Mouse (Mus musculus) ES-E14 (cell line): Measurements from ENCODE around the gene Tcf7.

Experiments used
- CHD2 ChIP-seq: IDR thresholded peaks from 2 replicates; pipeline ENCODE4 v1.6.1; 2014; ENCODE audit warnings: mild to moderate bottlenecking, low read depth, low read length, inconsistent platforms
- HCFC1 ChIP-seq: IDR thresholded peaks from 2 replicates; pipeline ENCODE4 v1.6.1; 2012; ENCODE audit warnings: low read length, inconsistent platforms, borderline replicate concordance; ENCODE audit not compliant: insufficient read depth
- MAFK ChIP-seq: IDR thresholded peaks from 2 replicates; pipeline ENCODE4 v1.6.1; 2014; ENCODE audit warnings: mild to moderate bottlenecking, low read depth, low read length, inconsistent platforms; ENCODE audit not compliant: insufficient read depth
- ZC3H11A ChIP-seq: IDR thresholded peaks from 2 replicates; pipeline ENCODE4 v1.6.1; 2012; ENCODE audit warnings: low read depth, mild to moderate bottlenecking, inconsistent platforms, low read length, borderline replicate concordance
- ZNF384 ChIP-seq: IDR thresholded peaks from 2 replicates; pipeline ENCODE4 v1.6.1; 2012; ENCODE audit warnings: low read depth, low read length, inconsistent platforms

DNA sequence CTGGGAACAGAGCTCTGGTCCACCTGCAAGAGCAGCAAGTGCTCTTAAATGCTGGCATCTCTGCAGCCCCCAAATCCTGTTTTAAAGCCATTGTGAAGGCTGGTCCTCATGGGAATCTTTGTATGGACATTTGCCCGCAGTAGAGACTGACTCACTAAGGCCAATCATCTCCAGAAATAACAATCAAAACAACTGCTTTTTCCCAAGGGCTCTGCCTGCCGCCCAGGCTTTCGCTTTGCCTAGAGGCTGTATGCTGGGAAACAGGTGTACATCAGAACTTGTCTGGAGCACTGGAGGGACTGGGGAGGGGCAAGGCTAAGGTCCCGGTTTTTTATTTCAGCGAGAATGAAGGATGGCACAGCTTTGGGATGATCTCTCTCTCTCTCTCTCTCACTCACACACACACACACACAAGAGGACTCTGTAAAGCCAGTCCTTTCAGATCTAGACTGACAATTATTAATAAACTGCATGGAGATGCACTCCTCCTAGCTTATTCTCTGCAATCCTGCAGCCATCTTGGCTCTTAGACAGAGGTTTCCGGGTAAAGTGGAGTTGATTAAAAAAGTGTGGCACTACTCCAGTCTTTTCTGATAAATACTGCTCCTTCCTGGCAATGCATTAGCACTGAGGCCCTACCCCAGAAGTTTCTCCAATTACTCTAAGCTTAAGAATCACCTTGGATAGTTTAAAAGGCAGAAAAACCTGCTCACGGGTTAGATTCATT is 53.9 kb downstream of the Tcf7 start:
- TF ChIP-seq CHD2 (no peak), ZNF384 (no peak), MAFK (no peak), ZC3H11A (no peak), HCFC1 (no peak)
